Mouse (Mus musculus) lung, postnatal 0 days (tissue): ENCODE measurements around the gene P2ry6.
A peak's percentile ranks its signal among the peaks of the same experiment; 100 is the strongest.

ENCODE experiments used
- CTCF ChIP-seq: IDR thresholded peaks from 2 replicates; pipeline ENCODE4 v1.5.1; 2016; ENCODE audit warnings: antibody characterized with exemption, mild to moderate bottlenecking
- EP300 ChIP-seq: IDR thresholded peaks from 2 replicates; pipeline ENCODE4 v1.6.1; 2016; ENCODE audit warnings: antibody characterized with exemption, mild to moderate bottlenecking, control low read depth

GRCm38 (mm10) chr7:100924674-100925445 is 49.6 kb downstream of the P2ry6 start:
- TF ChIP-seq CTCF (no peak), EP300 (peak; percentile 40; the same call in 1 of the 2 replicates)
